Mouse (Mus musculus) midbrain, embryonic 16.5 days (tissue): ENCODE data around the gene Cd4. TPM values are rescaled to one million over a fixed set of nuclear protein-coding genes. Genes with fewer than 3 reads are reported as not detected.
"Not testable (repeated sequence)": the region's sequence is repeated elsewhere in the genome, so short reads cannot be mapped to it uniquely, and the experiment has no call there.

ENCODE experiments used
- ATAC-seq: fragments of 200-750 bp; cut with Nextera tagmentation; 2 replicates; pipeline ENCODE4 v1.8.0; 2017; ENCODE audit warnings: moderate TSS enrichment
- H3K27ac ChIP-seq: fragments of 300-500 bp; sonication (generic); 2 replicates; pipeline ENCODE4 v1.5.1; 2014; ENCODE audit warnings: mild to moderate bottlenecking, low read length, mixed read lengths
- H3K27me3 ChIP-seq: fragments of 300-500 bp; sonication (generic); 2 replicates; pipeline ENCODE4 v1.6.1; 2014; ENCODE audit warnings: low read depth, low read length, mixed read lengths; ENCODE audit not compliant: control insufficient read depth, insufficient read depth
- H3K36me3 ChIP-seq: fragments of 300-500 bp; sonication (generic); 2 replicates; pipeline ENCODE4 v1.6.1; 2014; ENCODE audit warnings: mild to moderate bottlenecking, low read length, moderate library complexity, mixed read lengths; ENCODE audit not compliant: control insufficient read depth, insufficient read depth
- H3K4me1 ChIP-seq: fragments of 300-500 bp; sonication (generic); 2 replicates; pipeline ENCODE4 v1.6.1; 2014; ENCODE audit warnings: mild to moderate bottlenecking, low read length, mixed read lengths; ENCODE audit not compliant: control insufficient read depth, insufficient read depth
- H3K4me2 ChIP-seq: fragments of 300-500 bp; sonication (generic); 2 replicates; pipeline ENCODE4 v1.6.1; 2014; ENCODE audit warnings: mild to moderate bottlenecking, low read length, mixed read lengths
- H3K4me3 ChIP-seq: fragments of 300-500 bp; sonication (generic); 2 replicates; pipeline ENCODE4 v1.5.1; 2014; ENCODE audit warnings: low read depth, mild to moderate bottlenecking, low read length, moderate library complexity, mixed read lengths
- H3K9ac ChIP-seq: fragments of 300-500 bp; sonication (generic); 2 replicates; pipeline ENCODE4 v1.6.1; 2014; ENCODE audit warnings: low read depth, low read length, mixed read lengths
- H3K9me3 ChIP-seq: fragments of 300-500 bp; sonication (generic); replicated peaks from 2 replicates; pipeline ENCODE4 v1.6.1; 2014; ENCODE audit warnings: mild to moderate bottlenecking, low read length, mixed read lengths; ENCODE audit not compliant: control insufficient read depth, poor library complexity, severe bottlenecking
- WGBS: fragments of 180-500 bp; shearing (Covaris S2); extraction: QIAGEN DNeasy Blood & Tissue Kit; methylation state at CpG from one replicate; pipeline ENCODE4 v1.1.7; 2014; 5-methylcytosine and 5-hydroxymethylcytosine counted together
- polyA plus RNA-seq: library from polyadenylated mRNA; unstranded; fragments of >200 nt; fragmentation: Nextera tagmentation; extraction: Ambion mirVana; gene quantifications from 2 replicates; pipeline ENCODE4 v1.2.1, GENCODE M21; 2015

Cd4 gene
- polyA plus RNA-seq, 1 experiment from 2014 or later = 0.11 TPM

DNA sequence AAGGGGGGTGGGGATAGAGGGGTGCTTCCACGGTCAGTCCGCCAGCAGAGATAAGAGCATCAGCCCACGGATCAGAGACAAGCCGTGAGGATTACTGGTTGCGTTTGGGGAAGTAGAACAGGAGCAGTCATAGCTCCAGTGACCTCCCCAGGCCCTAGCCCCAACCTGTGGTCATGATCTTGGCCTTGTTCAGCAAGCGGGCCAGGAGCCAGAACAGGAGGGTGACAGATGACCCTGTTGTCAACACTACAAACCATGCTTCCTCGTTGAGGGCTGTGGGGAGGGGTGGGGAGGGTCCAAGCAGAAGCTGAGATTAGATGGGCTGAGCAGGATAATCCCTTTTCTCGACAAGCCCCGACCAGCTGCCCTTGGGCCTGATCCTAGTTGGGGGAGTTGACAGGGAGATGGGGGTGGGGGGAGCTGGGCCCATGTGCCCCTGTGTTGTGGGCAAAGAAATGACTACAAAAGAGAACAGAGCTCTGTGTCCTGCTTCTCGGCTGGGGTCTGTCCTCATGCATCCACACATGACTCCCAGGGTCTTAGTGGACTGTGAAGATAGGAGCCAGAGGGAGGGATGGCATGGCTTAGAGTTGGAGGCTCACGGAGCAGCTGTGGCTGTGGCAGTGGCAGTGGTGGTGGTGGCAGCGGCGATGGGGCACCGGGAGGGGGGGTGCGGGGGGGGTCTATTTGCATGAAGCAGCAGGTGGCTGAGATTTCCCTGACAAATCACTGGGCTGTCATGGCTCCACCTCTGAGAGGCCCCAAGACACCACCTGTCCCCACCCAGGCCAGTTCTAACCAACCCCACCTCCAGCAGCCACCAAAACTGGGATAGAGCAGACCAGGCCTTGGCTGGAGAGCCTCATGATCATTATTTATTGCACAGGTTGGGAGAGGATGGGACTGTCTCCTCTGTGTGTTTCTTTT, 47.5 kb downstream of the Cd4 start, which contains the start of gene Gnb3:
Gene Gnb3, minus strand, starts transcription at position 35 of the 927 bp plus-strand sequence.
- Histone ChIP-seq H3K27ac (peak within 1 kb of the TSS; percentile 4; the same call in 1 of the 2 replicates), H3K9ac (peak within 1 kb of the TSS; percentile 1; the same call in 1 of the 2 replicates), H3K4me2 (no peak within 1 kb of the TSS), H3K4me1 (no peaks in the 10 kb centered on the region), H3K4me3 (no peak within 1 kb of the TSS), H3K27me3 (no peaks in the 10 kb centered on the region), H3K36me3 (peaks cover 7% of the 10 kb centered on the region), H3K9me3 (no peaks in the 10 kb centered on the region)
- peak; percentile 39 for ATAC-seq
- 13% methylated on average over 15 of the region's 15 CpGs for WGBS

DNA sequence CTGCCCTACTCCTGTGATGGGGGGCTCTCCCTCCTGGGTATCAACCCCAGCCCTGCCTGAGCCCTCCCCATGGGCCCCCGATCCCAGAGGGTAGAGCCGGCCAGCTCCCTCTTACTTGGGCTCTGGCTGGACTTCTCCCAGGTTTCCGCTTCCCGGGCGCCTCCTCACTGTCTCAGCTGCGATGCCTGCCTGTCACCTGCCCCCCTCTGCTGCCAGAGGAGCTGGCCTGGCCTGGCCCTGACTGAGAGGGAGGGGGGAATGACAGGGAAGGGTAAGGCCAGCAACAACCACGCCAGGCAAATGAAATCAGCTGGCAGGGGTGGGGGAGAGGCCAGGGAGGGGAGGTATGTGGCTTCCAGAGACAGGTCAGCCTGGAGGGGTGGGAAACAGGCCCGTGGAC, 48.2 kb downstream of the Cd4 start:
- WGBS = 6% methylated on average over 8 of the region's 8 CpGs
- no peak overlapping the region for H3K27ac ChIP-seq
- H3K36me3 ChIP-seq = peaks cover 6% of the 10 kb centered on the region
- H3K4me1 ChIP-seq = no peaks in the 10 kb centered on the region
- H3K4me3 ChIP-seq = no peak overlapping the region
- ATAC-seq = peak; percentile 16
- no peak overlapping the region for H3K4me2 ChIP-seq
- no peak overlapping the region; the same call in 1 of the 2 replicates for H3K9ac ChIP-seq
- H3K9me3 ChIP-seq = no peaks in the 10 kb centered on the region
- no peaks in the 10 kb centered on the region for H3K27me3 ChIP-seq

DNA sequence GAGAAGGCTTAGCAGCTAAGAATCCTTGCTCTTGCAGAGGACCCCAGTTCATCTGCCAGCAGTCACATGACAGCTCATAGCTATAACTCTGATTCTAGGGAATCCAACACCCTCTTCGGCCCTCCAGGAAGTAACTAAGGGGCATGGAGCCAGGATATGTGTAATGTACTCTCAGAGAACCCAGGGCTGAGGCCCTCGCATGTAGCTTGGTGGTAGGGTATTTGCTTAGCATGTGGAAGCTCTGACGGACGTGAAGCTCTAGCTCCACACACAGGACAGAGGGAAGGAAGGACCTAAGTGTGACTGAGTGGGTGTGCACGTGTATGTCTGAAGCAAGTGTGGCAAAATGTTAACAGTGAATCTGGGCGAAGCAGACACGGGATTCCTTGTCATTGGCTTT, 51.6 kb downstream of the Cd4 start:
- ATAC-seq = no peak

DNA sequence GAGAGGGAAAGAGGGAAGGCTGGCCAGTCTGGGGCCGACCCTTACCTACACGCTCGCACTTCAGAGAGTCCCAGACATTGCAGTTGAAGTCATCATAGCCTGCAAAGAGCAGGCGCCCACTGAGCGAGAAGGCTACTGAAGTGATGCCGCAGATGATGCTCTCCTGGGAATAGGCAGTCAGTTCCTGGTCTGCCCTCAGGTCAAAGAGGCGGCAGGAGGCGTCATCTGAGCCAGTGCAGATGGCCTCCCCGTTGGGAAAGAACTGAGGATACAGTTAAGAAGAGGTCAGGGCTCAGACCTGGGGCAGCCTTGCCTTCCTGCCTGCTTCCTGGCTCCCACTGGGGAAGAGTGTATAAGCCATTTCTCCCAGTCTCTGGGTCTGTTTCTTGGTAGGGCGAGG, 52.5 kb downstream of the Cd4 start:
- Histone ChIP-seq H3K4me2 (no peak overlapping the region), H3K27ac (no peak overlapping the region), H3K4me3 (no peak overlapping the region), H3K9ac (no peak overlapping the region), H3K27me3 (no peaks in the 10 kb centered on the region), H3K9me3 (no peaks in the 10 kb centered on the region), H3K4me1 (peaks cover under 1% of the 10 kb centered on the region; the same call in 1 of the 2 replicates), H3K36me3 (no peaks in the 10 kb centered on the region)
- no peak for ATAC-seq
- 72% methylated on average over 10 of the region's 10 CpGs for WGBS

More for the DNA sequence above, 51.6 kb downstream of the Cd4 start:
- no peaks in the 10 kb centered on the region for H3K4me1 ChIP-seq
- no peak overlapping the region for H3K27ac ChIP-seq
- 0 out of 2 replicates have a peak overlapping the region, but pooled peaks have one; percentile 20 for H3K9ac ChIP-seq
- H3K4me2 ChIP-seq = no peak overlapping the region
- no peaks in the 10 kb centered on the region for H3K27me3 ChIP-seq
- peaks cover 3% of the 10 kb centered on the region for H3K36me3 ChIP-seq
- H3K9me3 ChIP-seq = no peaks in the 10 kb centered on the region
- WGBS = 82% methylated on average over 7 of the region's 7 CpGs
- H3K4me3 ChIP-seq = no peak overlapping the region

DNA sequence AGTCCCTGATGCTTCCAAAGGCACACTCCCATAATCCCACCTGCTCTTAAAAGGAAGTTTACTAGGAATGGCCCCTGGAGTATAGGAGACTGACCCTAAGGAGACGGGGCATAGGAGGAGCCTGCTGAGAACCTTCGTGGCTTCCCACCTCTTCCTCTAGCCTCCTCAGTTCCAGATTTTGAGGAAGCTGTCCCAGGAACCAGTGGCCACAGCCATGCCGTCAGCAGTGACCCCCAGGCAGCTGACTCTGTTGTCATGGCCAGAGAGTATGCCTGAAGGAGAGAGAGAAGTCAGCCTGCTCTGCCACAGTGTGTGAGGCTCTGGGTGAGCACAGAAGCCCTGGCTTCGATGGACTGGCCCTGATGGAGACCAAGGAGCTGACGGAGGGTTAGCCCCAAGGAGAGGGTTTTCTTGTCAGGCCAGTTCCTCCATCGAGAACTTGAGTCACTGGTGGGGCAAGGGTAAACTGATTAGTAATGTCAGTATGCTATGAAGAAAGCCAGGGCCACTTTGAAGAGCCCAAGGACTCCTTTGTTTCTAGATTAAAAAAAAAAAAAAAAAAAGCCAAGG, 53.4 kb downstream of the Cd4 start:
- Histone ChIP-seq H3K9ac (no peak overlapping the region), H3K4me3 (no peak overlapping the region), H3K4me2 (no peak overlapping the region), H3K9me3 (no peaks in the 10 kb centered on the region), H3K27me3 (no peaks in the 10 kb centered on the region), H3K36me3 (no peaks in the 10 kb centered on the region), H3K4me1 (peaks cover 6% of the 10 kb centered on the region), H3K27ac (no peak overlapping the region)
- ATAC-seq = no peak
- WGBS = 91% methylated on average over 6 of the region's 6 CpGs

DNA sequence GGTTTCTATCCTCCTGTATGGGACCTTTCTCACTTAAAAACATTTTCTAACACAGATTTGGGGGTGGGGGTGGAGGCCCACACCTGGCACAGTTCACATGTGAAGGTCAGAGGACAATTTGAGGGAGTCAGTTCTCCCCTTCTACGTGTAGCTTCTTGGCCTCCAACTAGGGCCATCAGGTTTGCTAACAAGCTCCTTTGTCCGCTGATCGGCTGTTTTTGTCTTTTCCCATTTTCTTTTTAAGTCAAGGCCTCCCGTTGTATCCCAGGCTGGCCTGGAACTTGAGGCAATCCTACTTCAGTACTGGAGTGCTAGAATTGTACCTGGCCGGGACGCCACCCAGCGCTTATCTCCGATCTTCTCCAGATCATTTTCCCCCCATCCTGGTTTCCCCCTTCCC, 56.4 kb downstream of the Cd4 start:
- no peaks in the 10 kb centered on the region for H3K27me3 ChIP-seq
- WGBS = 92% methylated on average over 8 of the region's 8 CpGs
- no peak overlapping the region for H3K9ac ChIP-seq
- peaks cover 16% of the 10 kb centered on the region for H3K4me1 ChIP-seq
- H3K36me3 ChIP-seq = no peaks in the 10 kb centered on the region; the same call in 1 of the 2 replicates
- ATAC-seq = no peak
- H3K27ac ChIP-seq = no peak overlapping the region
- H3K4me2 ChIP-seq = no peak overlapping the region
- no peak overlapping the region for H3K4me3 ChIP-seq
- H3K9me3 ChIP-seq = no peaks in the 10 kb centered on the region

DNA sequence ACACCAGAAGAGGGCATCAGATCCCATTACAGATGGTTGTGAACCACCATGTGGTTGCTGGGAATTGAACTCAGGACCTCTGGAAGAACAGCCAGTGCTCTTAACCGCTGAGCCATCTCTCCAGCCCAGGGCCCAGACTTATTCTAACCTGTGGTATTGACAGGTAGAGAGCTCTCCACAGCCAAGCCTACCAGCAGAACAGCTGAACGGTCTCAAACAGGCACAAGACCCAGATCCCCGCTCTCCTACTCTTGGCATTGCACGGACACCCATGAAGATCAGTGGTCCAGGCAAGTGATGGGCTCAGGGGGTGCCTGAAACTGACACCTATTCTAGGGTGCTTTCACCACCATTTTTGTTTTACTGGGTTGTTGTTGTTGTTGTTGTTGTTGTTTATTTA, 56.8 kb downstream of the Cd4 start:
- not testable (repeated sequence) for H3K27ac ChIP-seq, H3K27me3 ChIP-seq, H3K36me3 ChIP-seq, H3K4me2 ChIP-seq, H3K9me3 ChIP-seq, ATAC-seq, H3K9ac ChIP-seq, H3K4me3 ChIP-seq
- 96% methylated on average over 4 of the region's 4 CpGs for WGBS
- H3K4me1 ChIP-seq = peaks cover 16% of the 10 kb centered on the region

DNA sequence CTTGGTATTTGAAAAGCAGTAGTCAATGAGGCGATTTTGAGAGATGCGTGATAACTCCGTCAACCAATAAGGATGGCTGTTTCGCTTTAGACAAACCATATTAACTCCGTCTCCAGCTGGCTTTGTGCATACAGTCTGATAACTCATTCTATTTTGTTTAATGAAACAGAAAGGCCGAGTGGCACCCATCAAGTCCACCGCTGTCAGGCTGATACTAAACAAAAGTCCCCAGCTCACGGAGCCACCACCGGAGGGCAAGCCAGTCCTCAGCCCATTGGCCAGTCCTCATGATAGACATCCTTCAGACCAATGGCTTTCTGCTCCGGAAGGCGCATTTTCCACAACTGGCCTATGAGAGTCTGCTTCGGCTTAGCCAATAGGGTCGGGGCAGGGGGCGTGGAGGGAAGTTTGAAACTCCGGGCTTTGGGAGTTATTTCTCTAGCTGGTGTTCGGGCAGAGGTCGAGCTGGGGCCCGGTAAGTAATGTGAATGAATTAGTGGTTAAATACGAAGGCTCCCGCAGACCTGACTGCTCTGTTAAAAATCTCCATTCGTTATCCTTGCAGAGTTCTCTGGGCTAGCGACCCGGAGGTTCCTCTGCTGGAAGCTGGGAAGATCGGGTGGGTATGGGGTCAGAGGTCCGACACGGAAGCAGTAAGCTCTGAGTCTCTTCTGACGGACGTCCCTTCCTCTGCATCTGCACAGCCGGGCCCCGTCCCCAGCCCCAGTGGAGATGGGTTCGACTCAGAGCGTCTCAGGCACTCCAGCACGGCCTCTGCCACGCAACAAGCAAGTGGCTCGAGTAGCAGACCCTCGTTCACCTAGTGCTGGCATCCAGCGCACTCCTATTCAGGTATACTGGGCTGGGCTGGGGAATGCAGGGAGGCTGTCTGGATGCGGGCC, 58.0 kb downstream of the Cd4 start:
- H3K36me3 ChIP-seq = peaks cover 12% of the 10 kb centered on the region
- peaks cover 16% of the 10 kb centered on the region for H3K4me1 ChIP-seq
- ATAC-seq = peak; percentile 91
- H3K27ac ChIP-seq = peak overlapping the region; percentile 81
- WGBS = under 1% methylated on average over 38 of the region's 38 CpGs
- peak overlapping the region; percentile 59 for H3K9ac ChIP-seq
- H3K9me3 ChIP-seq = no peaks in the 10 kb centered on the region
- no peaks in the 10 kb centered on the region for H3K27me3 ChIP-seq
- peak overlapping the region; percentile 65 for H3K4me2 ChIP-seq
- H3K4me3 ChIP-seq = peak overlapping the region; percentile 48
